Mouse (Mus musculus): Measurements from ENCODE around the gene Bcdin3d.

DNA sequence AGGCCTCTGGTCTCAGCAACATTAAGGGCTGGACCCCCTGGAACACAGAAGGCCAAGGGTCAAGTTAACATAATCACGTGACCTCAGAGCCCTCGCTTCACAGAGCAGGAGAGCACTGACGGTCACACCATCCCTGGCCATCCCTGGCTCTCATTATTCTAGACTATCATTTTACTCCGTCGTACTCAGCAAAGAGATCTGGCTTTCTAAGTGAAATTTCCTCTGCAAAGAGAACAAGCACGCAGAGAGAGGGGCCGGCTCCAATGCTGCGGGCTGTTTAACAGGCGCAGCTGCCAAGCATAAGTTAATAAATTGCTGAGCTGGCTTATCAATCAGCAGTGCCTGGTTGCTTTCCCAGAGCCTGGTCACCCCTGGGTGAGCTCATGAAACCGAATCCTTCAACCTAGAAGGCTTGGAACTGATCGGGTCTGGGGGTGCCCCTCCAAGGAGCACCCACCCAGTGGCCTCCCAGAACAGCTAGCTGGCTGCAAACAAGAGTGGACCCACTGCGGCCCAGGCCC lies 27.8 kb upstream of the Bcdin3d start:
- TF ChIP-seq CTCF (IDR thresholded peaks at IDR 0.05; ENCODE audit: borderline replicate concordance, extremely low read depth, insufficient read depth, insufficient read length) (no peak), POLR2A (IDR thresholded peaks at IDR 0.05; ENCODE audit: borderline replicate concordance, extremely low read depth, insufficient read depth, insufficient read length, poor library complexity, severe bottlenecking) (no peak)

All from brain, embryonic 14.5 days (tissue).